Mouse (Mus musculus) hindbrain, embryonic 13.5 days (tissue): ENCODE results near the gene Ttc17. TPM values are rescaled to one million over a fixed set of nuclear protein-coding genes. Genes with fewer than 3 reads are reported as not detected.

ENCODE experiments used
- ATAC-seq: fragments of 200-750 bp; cut with Nextera tagmentation; 2 replicates; pipeline ENCODE4 v1.8.0; 2017; ENCODE audit warnings: moderate TSS enrichment; ENCODE audit not compliant: low FRiP score
- H3K27ac ChIP-seq: fragments of 300-500 bp; sonication (generic); 2 replicates; pipeline ENCODE4 v1.5.1; 2015; ENCODE audit warnings: inconsistent platforms, mild to moderate bottlenecking, moderate library complexity
- H3K27me3 ChIP-seq: fragments of 300-500 bp; sonication (generic); 2 replicates; pipeline ENCODE4 v1.6.1; 2015; ENCODE audit warnings: mild to moderate bottlenecking, inconsistent platforms
- H3K36me3 ChIP-seq: fragments of 300-500 bp; sonication (generic); 2 replicates; pipeline ENCODE4 v1.6.1; 2015; ENCODE audit warnings: mild to moderate bottlenecking, inconsistent platforms
- H3K4me1 ChIP-seq: fragments of 300-500 bp; sonication (generic); replicated peaks from 2 replicates; pipeline ENCODE4 v1.6.1; 2015; ENCODE audit warnings: inconsistent platforms
- H3K4me2 ChIP-seq: fragments of 300-500 bp; sonication (generic); 2 replicates; pipeline ENCODE4 v1.6.1; 2015; ENCODE audit warnings: inconsistent platforms, mild to moderate bottlenecking, moderate library complexity
- H3K4me3 ChIP-seq: fragments of 300-500 bp; sonication (generic); 2 replicates; pipeline ENCODE4 v1.5.1; 2015; ENCODE audit warnings: mild to moderate bottlenecking, inconsistent platforms
- H3K9ac ChIP-seq: fragments of 300-500 bp; sonication (generic); 2 replicates; pipeline ENCODE4 v1.6.1; 2015; ENCODE audit warnings: mild to moderate bottlenecking, inconsistent platforms
- H3K9me3 ChIP-seq: fragments of 300-500 bp; sonication (generic); 2 replicates; pipeline ENCODE4 v1.6.1; 2016; ENCODE audit warnings: inconsistent platforms
- WGBS: fragments of 180-500 bp; shearing (Covaris S2); methylation state at CpG from one replicate; pipeline ENCODE4 v1.1.7; 2015; 5-methylcytosine and 5-hydroxymethylcytosine counted together
- polyA plus RNA-seq: library from polyadenylated mRNA; unstranded; fragments of >200 nt; fragmentation: Nextera tagmentation; extraction: Ambion mirVana; gene quantifications from 2 replicates; pipeline ENCODE4 v1.2.1, GENCODE M21; 2015

Gene Ttc17
- polyA plus RNA-seq, 1 experiment from 2014 or later: 21.8 TPM

DNA sequence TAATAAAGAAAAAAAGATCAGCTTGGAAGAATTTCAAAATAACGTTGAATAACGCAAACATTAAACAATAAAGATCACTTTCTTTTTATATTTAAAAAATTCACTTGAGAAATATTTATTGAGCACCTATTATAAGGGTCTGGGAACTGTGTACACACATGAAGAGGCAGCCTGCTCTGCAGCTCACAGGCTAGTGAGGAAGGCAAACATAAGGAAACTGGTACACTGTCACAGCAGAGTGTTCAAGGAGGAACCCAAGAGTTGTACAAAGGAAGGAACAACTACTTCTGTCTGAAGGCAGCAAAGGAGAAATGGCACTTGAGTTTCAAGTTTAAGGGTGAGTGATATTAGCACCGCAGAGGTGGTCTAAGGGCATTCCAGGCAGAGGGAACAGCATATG is 78.7 kb downstream of the Ttc17 start:
- Histone ChIP-seq H3K4me3 (no peak overlapping the region), H3K4me2 (no peak overlapping the region), H3K36me3 (peaks cover 92% of the 10 kb centered on the region), H3K9ac (no peak overlapping the region), H3K27ac (no peak overlapping the region), H3K9me3 (no peaks in the 10 kb centered on the region), H3K4me1 (no peaks in the 10 kb centered on the region), H3K27me3 (no peaks in the 10 kb centered on the region)
- no peak for ATAC-seq
- 97% methylated on average over 3 of the region's 3 CpGs for WGBS

DNA sequence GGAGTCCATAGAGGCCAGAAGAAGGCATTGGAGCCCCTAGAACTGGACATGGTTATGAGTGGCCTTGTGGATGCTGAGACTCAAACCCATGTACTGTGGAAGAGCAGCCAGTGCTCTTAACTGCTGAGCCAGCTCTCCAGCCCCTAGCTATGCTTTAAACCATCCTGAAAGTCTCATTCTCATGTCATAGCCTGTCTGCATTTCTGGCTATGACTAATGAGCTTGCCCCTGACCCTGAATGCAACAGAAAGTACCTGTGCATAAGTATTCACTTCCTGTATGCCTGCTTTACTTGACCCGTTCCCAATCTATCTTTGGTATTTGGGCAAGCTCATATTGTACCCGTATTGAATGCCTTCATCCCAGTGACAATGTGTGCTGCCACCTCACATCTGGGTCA is 86.7 kb downstream of the Ttc17 start:
- H3K27me3 ChIP-seq: no peaks in the 10 kb centered on the region
- no peak overlapping the region for H3K4me2 ChIP-seq
- H3K36me3 ChIP-seq: peaks cover 83% of the 10 kb centered on the region
- no peaks in the 10 kb centered on the region for H3K9me3 ChIP-seq
- no peaks in the 10 kb centered on the region for H3K4me1 ChIP-seq
- H3K4me3 ChIP-seq: no peak overlapping the region
- 89% methylated on average over 2 of the region's 2 CpGs for WGBS
- no peak for ATAC-seq
- no peak overlapping the region for H3K27ac ChIP-seq
- H3K9ac ChIP-seq: no peak overlapping the region

DNA sequence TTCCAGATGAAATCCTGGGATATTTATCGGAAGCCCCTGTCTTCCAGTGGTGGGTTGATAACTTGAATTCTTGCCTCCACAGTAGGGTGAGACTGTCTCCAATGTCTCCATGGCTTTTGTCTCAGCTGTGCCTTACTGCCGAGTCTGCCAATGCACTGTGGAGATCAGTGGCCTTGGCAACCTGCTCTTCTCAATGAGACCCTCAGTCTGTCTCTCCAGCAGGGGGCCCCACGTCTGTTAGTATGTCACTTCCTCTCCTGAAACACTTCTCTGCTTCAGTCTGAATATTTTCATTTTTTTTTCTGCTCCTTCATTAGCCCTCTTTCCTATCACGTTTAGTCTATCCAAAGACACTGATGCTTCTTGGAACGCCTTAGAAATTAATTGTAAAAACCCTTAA is 90.0 kb downstream of the Ttc17 start:
- WGBS: 66% methylated on average over 5 of the region's 5 CpGs
- Histone ChIP-seq H3K4me1 (no peaks in the 10 kb centered on the region), H3K4me3 (no peak overlapping the region), H3K9me3 (no peaks in the 10 kb centered on the region), H3K27ac (no peak overlapping the region), H3K9ac (no peak overlapping the region), H3K4me2 (no peak overlapping the region), H3K27me3 (no peaks in the 10 kb centered on the region), H3K36me3 (peaks cover 81% of the 10 kb centered on the region)
- ATAC-seq: no peak

DNA sequence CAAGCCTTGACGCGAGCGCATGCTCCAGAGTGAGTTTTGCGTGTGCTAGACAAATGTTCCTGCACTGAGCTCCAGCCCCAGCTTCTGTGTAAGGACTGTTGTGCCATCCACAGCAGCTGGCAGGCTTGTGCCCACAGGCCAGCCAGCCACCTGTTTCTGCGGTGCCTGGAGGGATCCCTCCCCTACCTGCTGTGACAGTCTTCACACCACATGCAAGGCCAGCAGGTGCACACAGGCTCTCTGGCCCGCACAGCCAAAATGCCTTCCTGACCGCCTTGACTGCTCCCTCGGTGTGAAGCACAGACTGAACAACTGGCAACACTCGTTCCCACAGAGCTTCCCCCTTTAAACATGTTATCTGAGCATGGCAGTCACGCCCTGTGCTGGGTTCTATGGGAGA is 102.5 kb downstream of the Ttc17 start:
- no peak overlapping the region for H3K27ac ChIP-seq
- peaks cover 10% of the 10 kb centered on the region for H3K9me3 ChIP-seq
- WGBS: 91% methylated on average over 10 of the region's 10 CpGs
- H3K27me3 ChIP-seq: no peaks in the 10 kb centered on the region
- no peak overlapping the region for H3K4me3 ChIP-seq
- H3K4me1 ChIP-seq: no peaks in the 10 kb centered on the region
- no peak overlapping the region for H3K4me2 ChIP-seq
- peaks cover 58% of the 10 kb centered on the region for H3K36me3 ChIP-seq
- H3K9ac ChIP-seq: no peak overlapping the region
- ATAC-seq: 0 out of 2 replicates have a peak, but pooled peaks have one; percentile 24

DNA sequence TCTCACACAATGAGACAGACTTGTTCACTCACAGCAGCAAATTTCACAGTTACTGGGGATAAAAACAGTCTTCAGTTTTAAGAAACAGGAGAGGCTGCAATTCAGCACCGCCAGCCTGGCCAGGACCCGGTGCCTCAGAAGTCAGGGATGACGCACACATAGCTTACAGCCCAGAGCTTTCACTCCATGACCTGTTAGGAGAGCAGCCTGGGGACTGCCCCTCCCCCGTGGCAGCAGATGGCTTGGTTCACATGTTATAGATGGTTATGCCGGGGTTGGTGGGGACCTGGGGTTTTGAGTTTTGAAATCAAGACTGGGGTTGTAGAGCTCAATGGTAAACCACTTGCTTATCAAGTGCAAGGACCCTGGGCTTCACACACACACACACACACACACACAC is 104.1 kb downstream of the Ttc17 start:
- WGBS: 56% methylated on average over 5 of the region's 5 CpGs
- Histone ChIP-seq H3K36me3 (peaks cover 52% of the 10 kb centered on the region), H3K9ac (no peak overlapping the region), H3K9me3 (peaks cover 10% of the 10 kb centered on the region), H3K4me2 (no peak overlapping the region), H3K27me3 (no peaks in the 10 kb centered on the region), H3K27ac (no peak overlapping the region), H3K4me1 (no peaks in the 10 kb centered on the region), H3K4me3 (no peak overlapping the region)
- no peak for ATAC-seq

DNA sequence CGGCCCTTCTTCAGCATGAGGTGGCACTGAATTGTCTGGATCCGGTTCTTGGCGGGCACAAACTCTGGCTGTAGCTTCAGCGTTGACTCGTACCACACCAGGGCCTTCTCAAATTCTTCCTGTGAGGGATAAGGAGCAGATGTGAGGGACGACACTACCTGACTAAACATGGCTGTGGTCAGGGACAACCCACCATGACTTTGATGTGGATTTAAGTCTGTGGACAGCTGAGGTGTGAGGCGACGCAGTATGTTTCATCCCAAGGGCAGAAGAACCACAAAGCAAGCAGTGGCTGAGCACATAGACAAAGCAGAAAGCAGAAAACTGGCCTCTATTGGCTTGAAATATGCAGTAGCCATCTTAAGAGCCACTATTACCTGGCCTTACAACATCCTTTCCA is 104.7 kb downstream of the Ttc17 start:
- no peak for ATAC-seq
- Histone ChIP-seq H3K27ac (no peak overlapping the region), H3K4me2 (no peak overlapping the region), H3K36me3 (peaks cover 52% of the 10 kb centered on the region), H3K9me3 (peaks cover 10% of the 10 kb centered on the region), H3K4me3 (no peak overlapping the region), H3K27me3 (no peaks in the 10 kb centered on the region), H3K9ac (no peak overlapping the region), H3K4me1 (no peaks in the 10 kb centered on the region)
- WGBS: 92% methylated on average over 8 of the region's 8 CpGs

DNA sequence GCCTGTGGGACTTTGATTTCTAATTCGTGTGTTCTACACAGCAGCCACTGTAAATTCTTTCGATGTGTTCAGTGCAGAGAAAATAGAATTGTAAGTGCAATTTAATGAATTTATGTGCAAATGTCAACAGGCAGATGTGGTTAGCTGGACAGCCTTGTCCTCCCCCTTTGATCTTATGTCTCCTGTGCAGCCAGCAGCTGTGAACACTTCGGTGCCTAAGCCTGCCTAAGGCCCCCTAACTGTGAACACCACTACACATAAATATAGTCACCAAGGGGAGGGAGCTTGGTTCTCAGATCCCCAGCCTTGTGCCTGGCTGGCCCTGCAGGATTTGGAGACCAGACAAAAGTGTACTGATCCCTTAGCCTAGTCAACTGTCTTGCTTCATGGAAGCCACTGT is 109.0 kb downstream of the Ttc17 start:
- Histone ChIP-seq H3K27me3 (no peaks in the 10 kb centered on the region), H3K36me3 (peaks cover 31% of the 10 kb centered on the region), H3K9me3 (peaks cover 10% of the 10 kb centered on the region), H3K9ac (no peak overlapping the region), H3K4me1 (no peaks in the 10 kb centered on the region), H3K4me2 (no peak overlapping the region), H3K4me3 (no peak overlapping the region), H3K27ac (no peak overlapping the region)
- 69% methylated on average over 3 of the region's 3 CpGs for WGBS
- ATAC-seq: no peak

DNA sequence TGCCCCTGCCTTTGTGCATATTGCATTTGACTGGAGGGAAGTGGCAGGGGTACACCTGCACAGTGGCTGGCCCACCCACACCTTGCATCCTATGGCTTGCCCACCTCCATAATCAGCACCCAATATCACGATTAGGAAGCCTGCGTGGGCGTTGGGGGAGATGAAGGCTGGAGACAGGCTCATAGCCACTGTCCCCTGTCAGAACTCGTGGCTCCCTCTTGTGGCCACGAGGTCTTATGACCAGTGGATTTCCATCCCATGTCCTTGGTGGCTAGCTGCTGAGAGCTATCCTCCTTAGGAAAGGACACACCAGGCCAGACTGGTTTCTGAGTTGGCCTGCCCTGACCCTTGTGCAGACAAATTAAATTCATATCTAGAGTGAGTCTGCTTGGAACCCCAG is 116.0 kb downstream of the Ttc17 start:
- no peaks in the 10 kb centered on the region for H3K9me3 ChIP-seq
- H3K27ac ChIP-seq: no peak overlapping the region
- H3K4me2 ChIP-seq: no peak overlapping the region
- H3K36me3 ChIP-seq: no peaks in the 10 kb centered on the region
- H3K9ac ChIP-seq: no peak overlapping the region
- no peaks in the 10 kb centered on the region for H3K27me3 ChIP-seq
- peaks cover 27% of the 10 kb centered on the region for H3K4me1 ChIP-seq
- no peak overlapping the region for H3K4me3 ChIP-seq
- peak; percentile 79 for ATAC-seq
- WGBS: 0% methylated on average over 5 of the region's 5 CpGs

DNA sequence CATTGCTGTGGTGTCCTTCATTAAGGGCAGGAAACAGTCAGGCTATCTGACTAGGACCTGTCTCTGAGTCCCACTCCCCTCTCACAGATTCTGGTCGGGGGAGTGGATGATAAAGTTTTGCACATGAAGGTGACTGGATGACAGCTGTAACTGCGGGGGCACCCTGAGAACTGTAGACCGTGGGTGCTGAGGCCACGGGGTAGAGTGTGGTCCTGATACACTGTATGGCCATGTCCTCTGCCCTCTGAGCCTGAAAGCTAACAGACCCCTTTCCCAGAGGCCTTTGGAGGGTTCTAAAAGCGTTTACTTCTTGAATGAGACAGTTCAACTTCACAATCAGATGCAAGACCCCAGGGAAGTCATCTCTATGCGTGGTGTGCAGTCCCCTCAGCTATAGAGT is 116.8 kb downstream of the Ttc17 start:
- H3K9ac ChIP-seq: peak overlapping the region; percentile 53
- 42% methylated on average over 6 of the region's 6 CpGs for WGBS
- H3K4me1 ChIP-seq: peaks cover 27% of the 10 kb centered on the region
- H3K9me3 ChIP-seq: no peaks in the 10 kb centered on the region
- H3K27ac ChIP-seq: peak overlapping the region; percentile 70
- H3K4me2 ChIP-seq: peak overlapping the region; percentile 21; the same call in 1 of the 2 replicates
- no peaks in the 10 kb centered on the region for H3K27me3 ChIP-seq
- H3K36me3 ChIP-seq: no peaks in the 10 kb centered on the region
- no peak overlapping the region for H3K4me3 ChIP-seq
- peak; percentile 21 for ATAC-seq

DNA sequence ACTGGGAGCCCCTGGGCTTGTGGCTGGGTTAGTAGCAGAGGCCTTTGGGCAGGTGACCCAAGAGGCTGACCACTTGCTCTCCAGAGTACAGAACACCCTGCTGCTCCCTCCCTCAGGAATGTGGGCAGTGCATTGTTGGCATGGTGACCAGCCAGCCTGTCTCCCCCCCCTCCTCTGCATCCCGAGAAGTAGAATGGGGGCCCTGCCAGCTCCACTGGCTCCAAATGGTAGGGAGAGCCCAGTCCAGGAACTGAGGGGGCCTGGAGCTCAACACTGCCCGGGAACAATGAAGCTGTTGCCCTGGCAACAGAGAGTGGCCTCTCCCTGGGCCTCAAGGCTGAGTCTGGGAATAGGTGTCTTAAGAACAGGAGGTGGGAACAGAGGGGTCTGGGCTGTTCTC is 117.3 kb downstream of the Ttc17 start:
- peak overlapping the region; percentile 70 for H3K27ac ChIP-seq

DNA sequence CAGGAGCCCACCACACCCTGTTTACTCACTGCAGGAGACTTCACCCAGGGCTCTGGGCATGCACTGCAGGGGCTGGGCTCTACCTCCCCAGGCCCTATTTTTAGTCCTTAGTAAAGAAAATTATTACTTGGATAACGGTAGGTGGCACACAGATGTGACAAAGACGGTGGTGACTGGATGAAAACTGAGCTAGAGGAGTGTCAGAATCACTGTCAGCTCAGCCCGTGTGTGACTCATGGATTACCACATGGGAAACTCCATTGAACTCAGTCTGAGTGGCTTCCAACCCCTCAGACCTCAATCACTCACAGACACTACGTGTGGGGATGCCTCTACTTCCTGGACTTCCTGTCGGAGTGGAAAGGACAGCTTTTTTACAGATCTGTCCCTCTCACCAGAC is 118.4 kb downstream of the Ttc17 start:
- no peak overlapping the region for H3K9ac ChIP-seq
- H3K4me1 ChIP-seq: peaks cover 27% of the 10 kb centered on the region
- H3K4me2 ChIP-seq: no peak overlapping the region
- ATAC-seq: no peak
- no peaks in the 10 kb centered on the region for H3K36me3 ChIP-seq
- no peak overlapping the region for H3K4me3 ChIP-seq
- H3K27ac ChIP-seq: no peak overlapping the region
- WGBS: 38% methylated on average over 5 of the region's 5 CpGs
- H3K9me3 ChIP-seq: no peaks in the 10 kb centered on the region
- no peaks in the 10 kb centered on the region for H3K27me3 ChIP-seq

More for the DNA sequence above, 117.3 kb downstream of the Ttc17 start:
- Histone ChIP-seq H3K36me3 (no peaks in the 10 kb centered on the region), H3K4me2 (peak overlapping the region; percentile 21; the same call in 1 of the 2 replicates), H3K9me3 (no peaks in the 10 kb centered on the region), H3K4me1 (peaks cover 27% of the 10 kb centered on the region), H3K9ac (peak overlapping the region; percentile 53; the same call in 1 of the 2 replicates), H3K4me3 (no peak overlapping the region), H3K27me3 (no peaks in the 10 kb centered on the region)
- WGBS: 0% methylated on average over 2 of the region's 2 CpGs
- ATAC-seq: peak; percentile 84

DNA sequence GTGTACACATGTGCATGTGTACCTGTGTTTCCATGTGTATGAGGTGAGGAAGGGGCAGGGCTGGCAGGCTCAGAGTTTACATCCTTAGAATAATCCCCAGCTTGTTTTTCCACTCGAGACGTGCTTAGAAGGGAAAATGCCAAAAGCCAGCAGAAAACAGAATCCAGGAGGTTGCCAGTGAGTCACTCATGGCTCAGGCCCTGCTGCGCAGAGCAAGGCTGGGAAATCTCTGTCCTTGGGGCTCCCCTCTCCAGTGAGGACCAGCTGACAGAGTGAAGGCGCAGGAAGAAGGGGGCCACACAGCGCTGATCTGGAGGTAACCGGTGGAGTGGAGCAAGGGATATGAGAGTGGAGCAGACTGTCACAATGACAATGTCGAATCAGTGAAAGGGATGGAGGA is 119.1 kb downstream of the Ttc17 start:
- H3K9ac ChIP-seq: no peak overlapping the region
- no peak overlapping the region for H3K4me2 ChIP-seq
- H3K4me1 ChIP-seq: peaks cover 27% of the 10 kb centered on the region
- no peaks in the 10 kb centered on the region for H3K27me3 ChIP-seq
- H3K9me3 ChIP-seq: no peaks in the 10 kb centered on the region
- WGBS: 68% methylated on average over 7 of the region's 7 CpGs
- H3K27ac ChIP-seq: no peak overlapping the region
- no peak overlapping the region for H3K4me3 ChIP-seq
- no peaks in the 10 kb centered on the region for H3K36me3 ChIP-seq
- ATAC-seq: no peak

DNA sequence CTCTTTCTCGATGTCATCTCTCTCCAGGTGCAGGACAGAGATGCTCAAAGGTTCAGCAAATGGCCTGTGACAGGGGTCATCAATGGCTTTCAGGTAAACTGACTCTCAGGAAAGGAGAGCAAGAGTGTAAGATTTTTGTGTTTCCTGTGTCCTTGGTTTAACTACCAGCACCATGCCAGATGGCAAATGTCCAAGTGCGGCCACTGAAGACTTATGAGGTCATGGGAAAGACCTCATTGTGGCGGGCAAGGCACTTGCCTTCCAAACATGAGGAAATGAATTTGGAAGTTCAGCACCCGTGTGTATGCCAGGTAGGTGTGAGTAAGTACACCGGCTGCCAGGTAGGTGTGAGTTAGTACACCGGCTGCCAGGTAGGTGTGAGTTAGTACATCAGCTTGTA is 123.0 kb downstream of the Ttc17 start:
- H3K9me3 ChIP-seq: no peaks in the 10 kb centered on the region
- no peak overlapping the region for H3K27ac ChIP-seq
- H3K27me3 ChIP-seq: 0 out of 2 replicates have a peak, but pooled peaks cover 4% of the 10 kb centered on the region
- no peak overlapping the region for H3K9ac ChIP-seq
- no peak overlapping the region for H3K4me3 ChIP-seq
- no peaks in the 10 kb centered on the region for H3K36me3 ChIP-seq
- ATAC-seq: no peak
- H3K4me1 ChIP-seq: peaks cover 7% of the 10 kb centered on the region
- 84% methylated on average over 6 of the region's 6 CpGs for WGBS
- no peak overlapping the region for H3K4me2 ChIP-seq
